Mouse (Mus musculus): ENCODE measurements at regions not wholly inside any gene's neighbourhood (a gene's known extent, or its start where the extent isn't known, plus 50 kb on each side); places are given as distances from the start of the nearest gene placed in this dataset.

GRCm38 (mm10) chr10:119076100-119076566 is 163.7 kb downstream of the Cand1 start:
- Histone ChIP-seq H3K4me3 (ENCODE audit: low read depth, low read length) (no peak overlapping the region), H3K9me3 (replicated peaks; ENCODE audit: control insufficient read depth, insufficient read depth, low read length, poor library complexity, severe bottlenecking) (no peaks in the 10 kb centered on the region), H3K9ac (ENCODE audit: low read depth, poor library complexity, severe bottlenecking) (no peak overlapping the region), H3K27ac (ENCODE audit: insufficient read depth, low read length) (no peak overlapping the region), H3K36me3 (ENCODE audit: control insufficient read depth, insufficient read depth, low read length, poor library complexity, severe bottlenecking) (no peaks in the 10 kb centered on the region), H3K27me3 (ENCODE audit: control insufficient read depth, insufficient read depth, low read length, poor library complexity, severe bottlenecking) (no peaks in the 10 kb centered on the region), H3K4me1 (ENCODE audit: control insufficient read depth, insufficient read depth, low read length) (no peaks in the 10 kb centered on the region)
- TF ChIP-seq EP300 (IDR thresholded peaks at IDR 0.05; ENCODE audit: insufficient read depth, low read depth, low read length) (no peak), POLR2A (IDR thresholded peaks at IDR 0.05; ENCODE audit: insufficient read depth, low read length) (no peak), CTCF (IDR thresholded peaks at IDR 0.05; ENCODE audit: low read depth, low read length) (no peak)

DNA sequence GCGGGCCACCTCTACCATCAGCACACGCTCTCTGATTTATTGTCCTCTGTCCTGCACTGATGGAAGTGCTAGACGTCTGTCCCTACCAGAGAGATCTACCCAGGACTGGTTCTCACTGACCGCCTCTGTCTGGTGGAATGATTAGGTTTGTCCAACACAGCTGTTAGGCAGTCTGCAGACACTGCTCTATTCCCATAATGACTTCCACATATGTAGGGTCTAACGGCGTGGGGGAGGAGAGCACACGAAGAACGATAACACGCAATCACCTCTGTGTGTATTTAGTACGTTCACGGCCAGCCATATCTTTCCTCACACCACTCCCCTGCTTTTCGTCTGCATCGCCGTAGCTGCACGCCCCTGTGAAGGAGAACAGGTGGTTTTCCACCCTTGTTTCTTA is 165.0 kb downstream of the Cand1 start:
- Histone ChIP-seq H3K36me3 (ENCODE audit: control insufficient read depth, insufficient read depth, low read length, poor library complexity, severe bottlenecking) (no peaks in the 10 kb centered on the region), H3K4me1 (ENCODE audit: control insufficient read depth, insufficient read depth, low read length) (no peaks in the 10 kb centered on the region), H3K9ac (ENCODE audit: low read depth, poor library complexity, severe bottlenecking) (no peak overlapping the region), H3K27me3 (ENCODE audit: control insufficient read depth, insufficient read depth, low read length, poor library complexity, severe bottlenecking) (no peaks in the 10 kb centered on the region), H3K4me3 (ENCODE audit: low read depth, low read length) (no peak overlapping the region), H3K9me3 (replicated peaks; ENCODE audit: control insufficient read depth, insufficient read depth, low read length, poor library complexity, severe bottlenecking) (no peaks in the 10 kb centered on the region), H3K27ac (ENCODE audit: insufficient read depth, low read length) (no peak overlapping the region)
- TF ChIP-seq EP300 (IDR thresholded peaks at IDR 0.05; ENCODE audit: insufficient read depth, low read depth, low read length) (no peak), CTCF (IDR thresholded peaks at IDR 0.05; ENCODE audit: low read depth, low read length) (no peak), POLR2A (IDR thresholded peaks at IDR 0.05; ENCODE audit: insufficient read depth, low read length) (no peak)

DNA sequence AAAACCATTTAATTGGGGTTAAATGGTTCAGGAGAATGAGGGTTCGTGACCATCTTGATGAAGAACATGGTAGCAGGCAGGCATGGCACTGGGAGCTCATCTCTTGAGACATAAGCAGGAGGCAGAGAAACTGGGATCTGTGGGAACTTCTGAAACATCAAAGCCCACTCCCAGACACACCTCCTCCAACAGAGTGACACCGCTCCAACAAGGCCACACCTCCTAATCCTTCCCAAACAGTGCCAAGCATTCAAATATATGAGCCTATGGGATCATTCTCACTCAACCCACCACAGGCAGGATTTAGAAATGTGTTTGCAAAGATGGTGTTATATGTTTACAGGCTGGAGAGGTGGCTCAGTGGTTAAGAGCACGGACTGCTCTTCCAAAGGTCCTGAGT is 165.9 kb downstream of the Cand1 start:
- H3K4me1 ChIP-seq (ENCODE audit: control insufficient read depth, insufficient read depth, low read length), result no peaks in the 10 kb centered on the region
- H3K4me3 ChIP-seq (ENCODE audit: low read depth, low read length), result no peak overlapping the region
- H3K27me3 ChIP-seq (ENCODE audit: control insufficient read depth, insufficient read depth, low read length, poor library complexity, severe bottlenecking), result no peaks in the 10 kb centered on the region
- no peak overlapping the region for H3K9ac ChIP-seq (ENCODE audit: low read depth, poor library complexity, severe bottlenecking)
- TF ChIP-seq EP300 (IDR thresholded peaks at IDR 0.05; ENCODE audit: insufficient read depth, low read depth, low read length) (no peak), POLR2A (IDR thresholded peaks at IDR 0.05; ENCODE audit: insufficient read depth, low read length) (no peak), CTCF (IDR thresholded peaks at IDR 0.05; ENCODE audit: low read depth, low read length) (no peak)
- no peaks in the 10 kb centered on the region for H3K36me3 ChIP-seq (ENCODE audit: control insufficient read depth, insufficient read depth, low read length, poor library complexity, severe bottlenecking)
- no peak overlapping the region for H3K27ac ChIP-seq (ENCODE audit: insufficient read depth, low read length)
- no peaks in the 10 kb centered on the region for H3K9me3 ChIP-seq (replicated peaks; ENCODE audit: control insufficient read depth, insufficient read depth, low read length, poor library complexity, severe bottlenecking)

GRCm38 (mm10) chr10:119069410-119069809 is 170.4 kb downstream of the Cand1 start:
- TF ChIP-seq EP300 (IDR thresholded peaks at IDR 0.05; ENCODE audit: insufficient read depth, low read depth, low read length) (no peak), CTCF (IDR thresholded peaks at IDR 0.05; ENCODE audit: low read depth, low read length) (no peak)
- Histone ChIP-seq H3K27ac (ENCODE audit: insufficient read depth, low read length) (no peak overlapping the region), H3K4me1 (ENCODE audit: control insufficient read depth, insufficient read depth, low read length) (no peaks in the 10 kb centered on the region), H3K36me3 (ENCODE audit: control insufficient read depth, insufficient read depth, low read length, poor library complexity, severe bottlenecking) (no peaks in the 10 kb centered on the region), H3K9ac (ENCODE audit: low read depth, poor library complexity, severe bottlenecking) (no peak overlapping the region), H3K4me3 (ENCODE audit: low read depth, low read length) (no peak overlapping the region), H3K27me3 (ENCODE audit: control insufficient read depth, insufficient read depth, low read length, poor library complexity, severe bottlenecking) (no peaks in the 10 kb centered on the region), H3K9me3 (replicated peaks; ENCODE audit: control insufficient read depth, insufficient read depth, low read length, poor library complexity, severe bottlenecking) (no peaks in the 10 kb centered on the region)

GRCm38 (mm10) chr10:119067838-119068237 is 172.0 kb downstream of the Cand1 start:
- H3K9ac ChIP-seq (ENCODE audit: low read depth, poor library complexity, severe bottlenecking), result no peak overlapping the region
- no peak overlapping the region for H3K27ac ChIP-seq (ENCODE audit: insufficient read depth, low read length)
- TF ChIP-seq EP300 (IDR thresholded peaks at IDR 0.05; ENCODE audit: insufficient read depth, low read depth, low read length), result no peak
- TF ChIP-seq CTCF (IDR thresholded peaks at IDR 0.05; ENCODE audit: low read depth, low read length), result peak; percentile 12
- TF ChIP-seq POLR2A (IDR thresholded peaks at IDR 0.05; ENCODE audit: insufficient read depth, low read length), result no peak
- H3K9me3 ChIP-seq (replicated peaks; ENCODE audit: control insufficient read depth, insufficient read depth, low read length, poor library complexity, severe bottlenecking), result no peaks in the 10 kb centered on the region
- no peak overlapping the region for H3K4me3 ChIP-seq (ENCODE audit: low read depth, low read length)
- H3K36me3 ChIP-seq (ENCODE audit: control insufficient read depth, insufficient read depth, low read length, poor library complexity, severe bottlenecking), result no peaks in the 10 kb centered on the region
- no peaks in the 10 kb centered on the region for H3K27me3 ChIP-seq (ENCODE audit: control insufficient read depth, insufficient read depth, low read length, poor library complexity, severe bottlenecking)
- H3K4me1 ChIP-seq (ENCODE audit: control insufficient read depth, insufficient read depth, low read length), result no peaks in the 10 kb centered on the region

DNA sequence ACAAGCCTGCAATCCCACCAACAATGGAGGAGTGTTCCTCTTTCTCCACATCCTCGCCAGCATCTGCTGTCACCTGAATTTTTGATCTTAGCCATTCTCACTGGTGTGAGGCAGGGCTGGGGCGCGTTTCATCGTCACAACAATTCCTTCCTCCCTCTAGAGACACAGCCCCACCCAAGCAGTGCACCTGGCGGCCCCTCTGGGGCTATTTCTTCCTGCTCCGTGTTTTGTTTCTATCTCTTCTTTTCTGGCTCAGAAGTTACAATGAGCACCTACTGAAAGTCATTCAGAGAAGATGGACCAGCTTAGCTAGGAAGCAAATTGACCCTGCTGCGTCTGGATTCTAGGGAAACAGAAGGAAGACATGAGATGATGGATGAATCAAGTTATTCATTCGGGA is 172.5 kb downstream of the Cand1 start:
- TF ChIP-seq POLR2A (IDR thresholded peaks at IDR 0.05; ENCODE audit: insufficient read depth, low read length) (no peak), CTCF (IDR thresholded peaks at IDR 0.05; ENCODE audit: low read depth, low read length) (no peak), EP300 (IDR thresholded peaks at IDR 0.05; ENCODE audit: insufficient read depth, low read depth, low read length) (no peak)
- Histone ChIP-seq H3K27ac (ENCODE audit: insufficient read depth, low read length) (no peak overlapping the region), H3K9ac (ENCODE audit: low read depth, poor library complexity, severe bottlenecking) (no peak overlapping the region), H3K9me3 (replicated peaks; ENCODE audit: control insufficient read depth, insufficient read depth, low read length, poor library complexity, severe bottlenecking) (no peaks in the 10 kb centered on the region), H3K4me1 (ENCODE audit: control insufficient read depth, insufficient read depth, low read length) (no peaks in the 10 kb centered on the region), H3K36me3 (ENCODE audit: control insufficient read depth, insufficient read depth, low read length, poor library complexity, severe bottlenecking) (no peaks in the 10 kb centered on the region), H3K4me3 (ENCODE audit: low read depth, low read length) (no peak overlapping the region), H3K27me3 (ENCODE audit: control insufficient read depth, insufficient read depth, low read length, poor library complexity, severe bottlenecking) (no peaks in the 10 kb centered on the region)
